21 mouse cellular contexts compared by ENCODE assay signal in the genomic region with DNA sequence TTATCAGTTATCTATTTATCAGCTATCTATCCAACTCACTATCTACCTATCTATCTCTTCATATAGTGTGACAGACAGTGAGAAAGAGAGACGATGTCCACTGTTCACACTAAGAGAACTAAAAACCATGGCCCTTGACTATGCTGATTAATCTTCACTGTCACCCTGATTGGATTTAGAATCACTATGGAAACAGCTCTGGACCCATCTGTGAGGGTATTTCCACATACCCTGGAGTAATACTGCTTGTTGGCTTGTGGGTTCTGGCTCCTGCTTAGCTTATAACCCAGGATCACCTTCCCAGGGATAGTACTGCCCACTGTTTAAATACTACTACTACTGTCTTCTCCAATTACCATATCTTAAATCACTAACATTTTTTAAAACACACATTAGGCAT. TPM values are rescaled to one million over a fixed set of nuclear protein-coding genes. Genes with fewer than 3 reads are reported as not detected.
DNase-seq lines count a peak whose midpoint lies in the region; ATAC-seq and TF ChIP-seq lines count a peak whose summit lies in the region.
"Had no signal": no experiment of that assay in that cellular context is flagged by ENCODE, and none has a peak within 500 bp of the region (broad histone marks: within the 10 kb centered on the region; RNA-seq: fewer than 3 reads in every experiment).

No protein-coding gene starts in this region.

- H3K4me2 ChIP-seq in heart, embryonic 15.5 days, result no peak overlapping the region
- no peak overlapping the region for H3K4me2 ChIP-seq in hindbrain, postnatal 0 days (ENCODE audit: low read depth, low read length)
- H3K4me2 ChIP-seq in midbrain, embryonic 15.5 days, result no peak overlapping the region
- no peak overlapping the region for H3K4me2 ChIP-seq in midbrain, embryonic 13.5 days (replicated peaks)
- H3K4me2 ChIP-seq in midbrain, postnatal 0 days (ENCODE audit: low read depth, low read length, poor library complexity, severe bottlenecking), result no peak overlapping the region

- 65% methylated on average over 1 of the region's 1 CpGs for WGBS in heart, embryonic 15.5 days
- WGBS in hindbrain, postnatal 0 days, result 63% methylated on average over 1 of the region's 1 CpGs
- 93% methylated on average over 1 of the region's 1 CpGs for WGBS in hindbrain, embryonic 10.5 days
- 76% methylated on average over 1 of the region's 1 CpGs for WGBS in midbrain, embryonic 15.5 days
- WGBS in midbrain, embryonic 13.5 days, result 71% methylated on average over 1 of the region's 1 CpGs
- 47% methylated on average over 1 of the region's 1 CpGs for WGBS in midbrain, postnatal 0 days
- WGBS in lung, adult 2 months, result 79% methylated on average over 1 of the region's 1 CpGs

- peak overlapping the region; percentile 87; the same call in 1 of the 2 replicates for H3K27ac ChIP-seq in heart, embryonic 15.5 days
- H3K27ac ChIP-seq in hindbrain, postnatal 0 days, result peak overlapping the region; percentile 75; the same call in 1 of the 2 replicates
- no peak overlapping the region for H3K27ac ChIP-seq in hindbrain, embryonic 10.5 days
- 0 out of 2 replicates have a peak overlapping the region, but pooled peaks have one; percentile 66 for H3K27ac ChIP-seq in midbrain, embryonic 15.5 days
- H3K27ac ChIP-seq in midbrain, embryonic 13.5 days, result no peak overlapping the region
- H3K27ac ChIP-seq in midbrain, postnatal 0 days (ENCODE audit: low read depth, low read length), result no peak overlapping the region
- H3K27ac ChIP-seq: forebrain, embryonic 10.5 days had no signal

- no peaks in the 10 kb centered on the region for H3K9me3 ChIP-seq in heart, embryonic 15.5 days (replicated peaks)
- no peaks in the 10 kb centered on the region for H3K9me3 ChIP-seq in hindbrain, postnatal 0 days (ENCODE audit: low read length)
- H3K9me3 ChIP-seq in hindbrain, embryonic 10.5 days, result peaks cover 6% of the 10 kb centered on the region; the same call in 1 of the 2 replicates
- H3K9me3 ChIP-seq in midbrain, embryonic 15.5 days, result no peaks in the 10 kb centered on the region
- H3K9me3 ChIP-seq in midbrain, embryonic 13.5 days, result no peaks in the 10 kb centered on the region
- no peaks in the 10 kb centered on the region for H3K9me3 ChIP-seq in midbrain, postnatal 0 days (ENCODE audit: low read length)
- H3K9me3 ChIP-seq: forebrain, embryonic 13.5 days; G1E; heart, embryonic 13.5 days had no signal

- TF ChIP-seq CTCF in hindbrain, postnatal 0 days (IDR thresholded peaks at IDR 0.05; ENCODE audit: low read depth), result no peak
- TF ChIP-seq CTCF in midbrain, postnatal 0 days (IDR thresholded peaks at IDR 0.05), result no peak
- TF ChIP-seq CTCF in lung, adult 2 months (IDR thresholded peaks at IDR 0.05; ENCODE audit: insufficient read depth, low read length), result no peak

- H3K27me3 ChIP-seq in heart, embryonic 15.5 days, result no peaks in the 10 kb centered on the region
- H3K27me3 ChIP-seq in hindbrain, postnatal 0 days (ENCODE audit: insufficient read depth, low read length), result no peaks in the 10 kb centered on the region
- no peaks in the 10 kb centered on the region for H3K27me3 ChIP-seq in hindbrain, embryonic 10.5 days (ENCODE audit: insufficient read depth, poor library complexity, severe bottlenecking)
- H3K27me3 ChIP-seq in midbrain, embryonic 15.5 days (replicated peaks), result no peaks in the 10 kb centered on the region
- no peaks in the 10 kb centered on the region for H3K27me3 ChIP-seq in midbrain, embryonic 13.5 days
- no peaks in the 10 kb centered on the region for H3K27me3 ChIP-seq in midbrain, postnatal 0 days (ENCODE audit: insufficient read depth, low read length)
- H3K27me3 ChIP-seq: CH12.LX; forebrain, embryonic 13.5 days; heart, embryonic 13.5 days; Patski had no signal

- no peaks in the 10 kb centered on the region for H3K36me3 ChIP-seq in heart, embryonic 15.5 days
- no peaks in the 10 kb centered on the region for H3K36me3 ChIP-seq in hindbrain, postnatal 0 days (ENCODE audit: insufficient read depth, low read length)
- H3K36me3 ChIP-seq in hindbrain, embryonic 10.5 days, result no peaks in the 10 kb centered on the region
- H3K36me3 ChIP-seq in midbrain, embryonic 15.5 days (replicated peaks), result no peaks in the 10 kb centered on the region
- no peaks in the 10 kb centered on the region for H3K36me3 ChIP-seq in midbrain, embryonic 13.5 days
- H3K36me3 ChIP-seq in midbrain, postnatal 0 days (ENCODE audit: insufficient read depth, low read length), result no peaks in the 10 kb centered on the region
- H3K36me3 ChIP-seq: forebrain, embryonic 10.5 days; G1E; heart, embryonic 13.5 days had no signal

- no peak overlapping the region for H3K4me3 ChIP-seq in heart, embryonic 15.5 days
- H3K4me3 ChIP-seq in hindbrain, postnatal 0 days (ENCODE audit: low read length), result no peak overlapping the region
- H3K4me3 ChIP-seq in hindbrain, embryonic 10.5 days, result no peak overlapping the region
- H3K4me3 ChIP-seq in midbrain, embryonic 15.5 days, result no peak overlapping the region
- no peak overlapping the region for H3K4me3 ChIP-seq in midbrain, embryonic 13.5 days (replicated peaks)
- no peak overlapping the region for H3K4me3 ChIP-seq in midbrain, postnatal 0 days (ENCODE audit: low read depth, low read length)
- H3K4me3 ChIP-seq in lung, adult 2 months (replicated peaks; ENCODE audit: extremely low read depth, low read depth, low read length), result no peak overlapping the region
- H3K4me3 ChIP-seq: forebrain, embryonic 10.5 days; forebrain, embryonic 13.5 days; heart, embryonic 13.5 days had no signal

- no peak for DNase-seq in heart, adult 18-20 months
- peak; percentile 51 for DNase-seq in hindbrain, postnatal 0 days (ENCODE audit: low spot score)
- no peak for DNase-seq in hindbrain, embryonic 10.5 days (ENCODE audit: low spot score)
- DNase-seq in midbrain, postnatal 0 days (ENCODE audit: low spot score), result peak; percentile 37
- no peak for DNase-seq in lung, adult 2 months
- DNase-seq: adrenal gland, postnatal 10 days; adrenal gland, postnatal 36 days; B cell, adult 2 months; cerebellum, adult 18-20 months; cerebellum, adult 9-10 months; gastrocnemius, postnatal 10 days; gastrocnemius, postnatal 36 days had no signal

- no peak overlapping the region for H3K9ac ChIP-seq in heart, embryonic 15.5 days
- no peak overlapping the region for H3K9ac ChIP-seq in hindbrain, postnatal 0 days (replicated peaks; ENCODE audit: low read length)
- H3K9ac ChIP-seq in midbrain, embryonic 15.5 days, result no peak overlapping the region
- H3K9ac ChIP-seq in midbrain, embryonic 13.5 days (replicated peaks), result no peak overlapping the region
- H3K9ac ChIP-seq in midbrain, postnatal 0 days (replicated peaks; ENCODE audit: low read length, poor library complexity, severe bottlenecking), result no peak overlapping the region
- H3K9ac ChIP-seq: forebrain, embryonic 13.5 days; heart, embryonic 13.5 days had no signal

- peaks cover 28% of the 10 kb centered on the region for H3K4me1 ChIP-seq in heart, embryonic 15.5 days (replicated peaks)
- no peaks in the 10 kb centered on the region for H3K4me1 ChIP-seq in hindbrain, postnatal 0 days (ENCODE audit: insufficient read depth, low read length)
- H3K4me1 ChIP-seq in hindbrain, embryonic 10.5 days (replicated peaks), result peaks cover 8% of the 10 kb centered on the region; the same call in 1 of the 2 replicates
- H3K4me1 ChIP-seq in midbrain, embryonic 15.5 days, result peaks cover 18% of the 10 kb centered on the region
- H3K4me1 ChIP-seq in midbrain, embryonic 13.5 days (replicated peaks), result peaks cover 15% of the 10 kb centered on the region
- H3K4me1 ChIP-seq in midbrain, postnatal 0 days (ENCODE audit: insufficient read depth, low read length), result peaks cover 5% of the 10 kb centered on the region; the same call in 1 of the 2 replicates
- H3K4me1 ChIP-seq in lung, adult 2 months (ENCODE audit: control insufficient read depth, insufficient read depth, low read length), result no peaks in the 10 kb centered on the region

- no peak for ATAC-seq in heart, embryonic 15.5 days (replicated peaks; ENCODE audit: insufficient number of reproducible peaks, insufficient read depth, low FRiP score, low read depth)
- peak; percentile 48; the same call in 1 of the 2 replicates for ATAC-seq in hindbrain, postnatal 0 days
- 0 out of 2 replicates have a peak, but pooled peaks have one; percentile 28 for ATAC-seq in midbrain, embryonic 15.5 days (replicated peaks)
- no peak for ATAC-seq in midbrain, embryonic 13.5 days
- ATAC-seq in midbrain, postnatal 0 days (ENCODE audit: low FRiP score), result no peak
- ATAC-seq: Patski had no signal

- TF ChIP-seq POLR2A in lung, adult 2 months (IDR thresholded peaks at IDR 0.05; ENCODE audit: borderline replicate concordance, extremely low read depth, low read depth, low read length), result no peak

RNA-seq across cellular contexts. Expression of gene Wdr19, which starts 17.2 kb away (rescaled TPM):
- 5.0 and 5.8 TPM in 2 replicates for polyA plus RNA-seq in heart, embryonic 15.5 days (2015; fragmentation: Nextera tagmentation; extraction: Ambion mirVana)
- 1 to 10 TPM in 1 of 2 experiments, under 1 TPM in 1; 0.89 to 1.2 TPM for total RNA-seq in heart, adult 18-20 months (2021)
- 11.1 and 12.9 TPM in 2 replicates for total RNA-seq in hindbrain, postnatal 0 days (2014; rRNA removed)
- polyA plus RNA-seq in hindbrain, postnatal 0 days (2015; fragmentation: Nextera tagmentation; extraction: Ambion mirVana), result 8.1 and 9.6 TPM in 2 replicates
- polyA plus RNA-seq in hindbrain, embryonic 10.5 days (2016; fragmentation: Nextera tagmentation; extraction: Ambion mirVana), result 12.4 and 12.9 TPM in 2 replicates
- 12.7 and 15.2 TPM in 2 replicates for polyA plus RNA-seq in midbrain, embryonic 15.5 days (2015; fragmentation: Nextera tagmentation; extraction: Ambion mirVana)
- 13.4 and 13.8 TPM in 2 replicates for polyA plus RNA-seq in midbrain, embryonic 13.5 days (2015; fragmentation: Nextera tagmentation; extraction: Ambion mirVana)
- 17.0 and 18.5 TPM in 2 replicates for total RNA-seq in midbrain, postnatal 0 days (2014; rRNA removed)
- 7.6 and 9.2 TPM in 2 replicates for polyA plus RNA-seq in midbrain, postnatal 0 days (2015; fragmentation: Nextera tagmentation; extraction: Ambion mirVana)
- polyA plus RNA-seq in lung, adult 2 months (2012; rRNA removed), result 5.0 and 6.4 TPM in 2 replicates

Comparison
In these comparisons a context has a peak if more than half of its experiments do, and no peak if none do; other contexts are left out.
1. ATAC-seq: peak in hindbrain, postnatal 0 days (single experiment) and midbrain, embryonic 15.5 days (single experiment); none in heart, embryonic 15.5 days (single experiment), midbrain, embryonic 13.5 days (single experiment) and midbrain, postnatal 0 days (single experiment).
2. H3K27ac ChIP-seq: peak in heart, embryonic 15.5 days (single experiment), hindbrain, postnatal 0 days (single experiment) and midbrain, embryonic 15.5 days (single experiment); none in hindbrain, embryonic 10.5 days (single experiment), midbrain, embryonic 13.5 days (single experiment) and midbrain, postnatal 0 days (single experiment).
3. DNase-seq: peak in hindbrain, postnatal 0 days (single experiment) and midbrain, postnatal 0 days (single experiment); none in heart, adult 18-20 months (0 of 2), hindbrain, embryonic 10.5 days (single experiment) and lung, adult 2 months (single experiment).